Mouse (Mus musculus): ENCODE results near the gene Eno3. TPM values are rescaled to one million over a fixed set of nuclear protein-coding genes. Genes with fewer than 3 reads are reported as not detected.

Eno3 gene
- total and polyA plus RNA-seq, 3 experiments: 14.2 to 16.8 TPM; not detected in 1

DNA sequence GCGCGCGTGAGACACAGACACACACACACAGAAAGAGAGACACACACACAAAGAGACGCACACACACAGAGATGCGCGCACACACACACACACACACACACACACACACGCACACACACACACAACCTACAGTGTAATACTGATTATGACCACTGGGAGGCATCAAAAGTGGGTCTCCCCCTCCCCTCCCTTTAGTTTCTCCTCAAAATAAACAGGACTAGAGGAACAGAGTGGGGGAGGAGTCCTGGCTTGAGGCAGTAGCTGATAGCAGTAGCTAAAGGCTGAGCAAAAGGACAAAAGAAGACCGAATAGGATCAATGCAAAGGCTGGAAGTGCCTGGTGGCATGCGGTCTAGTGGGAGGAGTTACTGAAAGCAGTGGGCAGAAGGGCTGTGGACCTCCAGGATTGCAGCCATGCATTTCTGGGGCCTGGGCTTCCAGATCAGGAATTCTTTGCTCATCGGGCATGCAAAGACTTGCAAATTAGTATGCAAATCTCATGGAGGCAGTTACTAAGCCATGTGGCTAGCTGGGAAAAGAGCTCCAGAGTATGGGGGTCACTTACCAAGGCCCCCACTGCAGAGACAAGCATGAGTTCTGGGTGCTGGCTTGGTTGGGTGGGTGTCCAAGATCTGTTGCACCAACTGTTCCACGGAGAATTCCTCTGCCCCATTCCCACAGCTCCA is 25.0 kb downstream of the Eno3 start:
- H3K79me2 ChIP-seq (ENCODE audit: control insufficient read depth, insufficient read depth, low read length, poor library complexity): no peaks in the 10 kb centered on the region
- no peak overlapping the region for H3K4me3 ChIP-seq (ENCODE audit: control insufficient read depth in 1 of 2, insufficient read depth in 1 of 2, low read depth in 2 of 2, low read length in 2 of 2)
- no peak overlapping the region for H3K27ac ChIP-seq (ENCODE audit: control insufficient read depth, low read depth, low read length)
- peak; percentile 75 for DNase-seq (ENCODE audit: low read depth, low spot score)
- peaks cover 0 to 10% of the 10 kb centered on the region in 2 experiments; a peak in 2 of 4 replicates for H3K36me3 ChIP-seq (ENCODE audit: control insufficient read depth in 1 of 2, insufficient read depth in 2 of 2, low read length in 2 of 2)
- H3K4me1 ChIP-seq (ENCODE audit: control insufficient read depth in 1 of 2, insufficient read depth in 2 of 2, low read length in 2 of 2): peaks cover 0 to 10% of the 10 kb centered on the region in 2 experiments; a peak in 3 of 4 replicates
- no peak overlapping the region for H3K9ac ChIP-seq (ENCODE audit: control insufficient read depth, low read depth, low read length, poor library complexity, severe bottlenecking)
- H3K9me3 ChIP-seq (replicated peaks; ENCODE audit: insufficient read depth, low read length): no peaks in the 10 kb centered on the region
- TF ChIP-seq POLR2AphosphoS5 (IDR thresholded peaks at IDR 0.05; ENCODE audit: borderline replicate concordance, low read depth, low read length) (no peak), ZMIZ1 (IDR thresholded peaks at IDR 0.05; ENCODE audit: low read depth, low read length) (no peak), SIN3A (IDR thresholded peaks at IDR 0.05; ENCODE audit: low read length) (peak; percentile 38; the same call in 1 of the 2 replicates), ZNF384 (IDR thresholded peaks at IDR 0.05; ENCODE audit: low read depth, low read length) (no peak), MAZ (IDR thresholded peaks at IDR 0.05; ENCODE audit: low read depth, low read length) (peak; percentile 61; the same call in 1 of the 2 replicates), ETS1 (IDR thresholded peaks at IDR 0.05; ENCODE audit: low read depth, low read length) (no peak), CTCF (IDR thresholded peaks at IDR 0.05 in 2 of 3, conservative IDR thresholded peaks at IDR 0.05 in 1 of 3; ENCODE audit: control insufficient read depth in 1 of 3, insufficient read depth in 1 of 3, low read depth in 2 of 3, low read length in 3 of 3, poor library complexity in 1 of 3, severe bottlenecking in 1 of 3) (peak in 2 of 3 experiments; percentile 34 to 56; a peak in 4 of 6 replicates), MEF2A (IDR thresholded peaks at IDR 0.05; ENCODE audit: extremely low read depth, insufficient replicate concordance, low read depth, low read length, poor library complexity, severe bottlenecking) (no peak), MAX (IDR thresholded peaks at IDR 0.05; ENCODE audit: low read length) (no peak), BHLHE40 (IDR thresholded peaks at IDR 0.05; ENCODE audit: borderline replicate concordance, low read depth, low read length) (no peak), SMC3 (IDR thresholded peaks at IDR 0.05; ENCODE audit: low read depth, low read length) (peak; percentile 47), RAD21 (IDR thresholded peaks at IDR 0.05; ENCODE audit: low read depth, low read length) (peak; percentile 6; the same call in 1 of the 2 replicates), RCOR1 (IDR thresholded peaks at IDR 0.05; ENCODE audit: low read depth, low read length) (no peak)
- H3K27me3 ChIP-seq (ENCODE audit: control insufficient read depth in 1 of 2, insufficient read depth in 2 of 2, low read length in 2 of 2): no peaks in the 10 kb centered on the region

DNA sequence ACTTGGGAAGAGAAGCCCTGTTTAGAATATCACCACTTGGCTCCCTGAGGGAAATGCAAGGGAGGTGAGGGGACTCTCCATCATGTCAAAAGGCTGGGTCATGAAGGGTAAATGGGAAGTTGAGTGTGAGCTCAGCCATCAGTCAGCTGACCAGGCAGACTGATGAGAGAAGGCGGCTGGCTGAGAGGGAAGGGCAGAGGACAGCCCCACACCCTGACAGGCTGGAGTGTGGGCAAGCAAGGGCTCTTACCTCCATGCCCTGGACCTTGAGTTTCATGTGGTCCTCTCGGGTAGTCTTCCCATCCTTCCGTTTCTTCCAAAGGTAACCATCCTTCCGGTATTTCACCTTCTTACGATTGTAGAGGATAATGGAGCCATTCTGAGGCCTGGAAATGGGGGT is 26.6 kb downstream of the Eno3 start:
- no peak for DNase-seq (ENCODE audit: low read depth, low spot score)
- Histone ChIP-seq H3K4me3 (ENCODE audit: control insufficient read depth in 1 of 2, insufficient read depth in 1 of 2, low read depth in 2 of 2, low read length in 2 of 2) (no peak overlapping the region), H3K27me3 (ENCODE audit: control insufficient read depth in 1 of 2, insufficient read depth in 2 of 2, low read length in 2 of 2) (no peaks in the 10 kb centered on the region), H3K79me2 (ENCODE audit: control insufficient read depth, insufficient read depth, low read length, poor library complexity) (peaks cover 4% of the 10 kb centered on the region; the same call in 1 of the 2 replicates), H3K9ac (ENCODE audit: control insufficient read depth, low read depth, low read length, poor library complexity, severe bottlenecking) (no peak overlapping the region), H3K9me3 (replicated peaks; ENCODE audit: insufficient read depth, low read length) (no peaks in the 10 kb centered on the region), H3K27ac (ENCODE audit: control insufficient read depth, low read depth, low read length) (no peak overlapping the region), H3K4me1 (ENCODE audit: control insufficient read depth in 1 of 2, insufficient read depth in 2 of 2, low read length in 2 of 2) (peaks cover 0 to 12% of the 10 kb centered on the region in 2 experiments; a peak in 3 of 4 replicates), H3K36me3 (ENCODE audit: control insufficient read depth in 1 of 2, insufficient read depth in 2 of 2, low read length in 2 of 2) (peaks cover 0 to 10% of the 10 kb centered on the region in 2 experiments; a peak in 2 of 4 replicates)
- TF ChIP-seq BHLHE40 (IDR thresholded peaks at IDR 0.05; ENCODE audit: borderline replicate concordance, low read depth, low read length) (no peak), TCF12 (IDR thresholded peaks at IDR 0.05; ENCODE audit: low read depth, low read length) (no peak), GATA1 (IDR thresholded peaks at IDR 0.05; ENCODE audit: low read depth, low read length) (no peak), HCFC1 (IDR thresholded peaks at IDR 0.05; ENCODE audit: low read depth, low read length) (no peak), USF1 (IDR thresholded peaks at IDR 0.05; ENCODE audit: low read depth, low read length) (no peak), MYB (IDR thresholded peaks at IDR 0.05; ENCODE audit: low read depth, low read length) (no peak), JUND (IDR thresholded peaks at IDR 0.05; ENCODE audit: low read depth, low read length) (no peak), MAFK (IDR thresholded peaks at IDR 0.05; ENCODE audit: borderline replicate concordance, low read depth, low read length) (no peak), USF2 (IDR thresholded peaks at IDR 0.05; ENCODE audit: borderline replicate concordance in 1 of 2, insufficient read depth in 1 of 2, low read depth in 1 of 2, low read length in 2 of 2) (no peak), SMC3 (IDR thresholded peaks at IDR 0.05; ENCODE audit: low read depth, low read length) (no peak), POLR2AphosphoS2 (IDR thresholded peaks at IDR 0.05; ENCODE audit: low read length) (no peak)

All from MEL (cell line).